Mouse (Mus musculus) olfactory bulb, adult 2 months (tissue): ENCODE data around the gene Atp1b3.

Source experiments
- CTCF ChIP-seq: fragments of 200-500 bp; IDR thresholded peaks from 2 replicates; pipeline ENCODE4 v1.5.1; 2012; ENCODE audit warnings: low read depth, mild to moderate bottlenecking, low read length, moderate library complexity; ENCODE audit not compliant: insufficient read depth
- POLR2A ChIP-seq: fragments of 200-500 bp; IDR thresholded peaks from 2 replicates; pipeline ENCODE4 v1.6.1; 2012; ENCODE audit warnings: mild to moderate bottlenecking, low read depth, low read length, moderate library complexity; ENCODE audit not compliant: insufficient read depth

GRCm38 (mm10) chr9:96331146-96331545 is 33.1 kb downstream of the Atp1b3 start:
- TF ChIP-seq CTCF (no peak), POLR2A (no peak)
